Mouse (Mus musculus): Measurements from ENCODE around the gene Fbxo4.
A peak's percentile ranks its signal among the peaks of the same experiment; 100 is the strongest.

Fbxo4 gene

GRCm38 (mm10) chr15:3979871-3980270 lies 498 bp upstream of the Fbxo4 start:
- DNase-seq (ENCODE audit: low read depth, low spot score), result peak; percentile 18

- no peak for DNase-seq (ENCODE audit: low read depth, low spot score)
Measured at GRCm38 (mm10) chr15:3978279-3978678, 1.1 kb downstream of the Fbxo4 start.

- no peak for DNase-seq (ENCODE audit: low read depth, low spot score)
Measured at GRCm38 (mm10) chr15:3973300-3973699, 6.1 kb downstream of the Fbxo4 start.

- no peak for DNase-seq (ENCODE audit: low read depth, low spot score)
Measured at GRCm38 (mm10) chr15:3970193-3970592, 9.2 kb downstream of the Fbxo4 start.

- no peak for DNase-seq (ENCODE audit: low read depth, low spot score)
Measured at GRCm38 (mm10) chr15:3969743-3970142, 9.6 kb downstream of the Fbxo4 start.

GRCm38 (mm10) chr15:3962251-3962650 lies 17.1 kb downstream of the Fbxo4 start:
- no peak for DNase-seq (ENCODE audit: low read depth, low spot score)

GRCm38 (mm10) chr15:3960094-3960493 lies 19.3 kb downstream of the Fbxo4 start:
- no peak for DNase-seq (ENCODE audit: low read depth, low spot score)

- peak; percentile 55 for DNase-seq (ENCODE audit: low read depth, low spot score)
Measured at GRCm38 (mm10) chr15:3957982-3958381, 21.4 kb downstream of the Fbxo4 start.

- no peak for DNase-seq (ENCODE audit: low read depth, low spot score)
Measured at GRCm38 (mm10) chr15:3954971-3955370, 24.4 kb downstream of the Fbxo4 start.

- DNase-seq (ENCODE audit: low read depth, low spot score), result no peak
Measured at GRCm38 (mm10) chr15:3938132-3938531, 41.2 kb downstream of the Fbxo4 start.

GRCm38 (mm10) chr15:3936056-3936455 lies 43.3 kb downstream of the Fbxo4 start:
- no peak for DNase-seq (ENCODE audit: low read depth, low spot score)

GRCm38 (mm10) chr15:3933466-3933865 lies 45.9 kb downstream of the Fbxo4 start:
- no peak for DNase-seq (ENCODE audit: low read depth, low spot score)

- DNase-seq (ENCODE audit: low read depth, low spot score), result no peak
Measured at GRCm38 (mm10) chr15:3931931-3932330, 47.4 kb downstream of the Fbxo4 start.
